ENCODE assay signal across 15 mouse cellular contexts in genomic region chr6:90984101-90984500, GRCm38 (mm10). TPM values are rescaled to one million over a fixed set of nuclear protein-coding genes. Genes with fewer than 3 reads are reported as not detected.
DNase-seq lines count a peak whose midpoint lies in the region; ATAC-seq lines count a peak whose summit lies in the region.
"Had no signal": no experiment of that assay in that cellular context is flagged by ENCODE, and none has a peak within 500 bp of the region (broad histone marks: within the 10 kb centered on the region; RNA-seq: fewer than 3 reads in every experiment).

No protein-coding gene starts in this region.

- H3K27ac ChIP-seq in heart, embryonic 10.5 days: peak overlapping the region; percentile 64
- no peak overlapping the region for H3K27ac ChIP-seq in midbrain, embryonic 16.5 days (ENCODE audit: low read length)
- H3K27ac ChIP-seq in forebrain, embryonic 13.5 days: no peak overlapping the region
- H3K27ac ChIP-seq: kidney, embryonic 15.5 days; limb, embryonic 15.5 days; macrophage; midbrain, embryonic 15.5 days had no signal

- H3K36me3 ChIP-seq in heart, embryonic 10.5 days: peaks cover 2% of the 10 kb centered on the region; the same call in 1 of the 2 replicates
- no peaks in the 10 kb centered on the region for H3K36me3 ChIP-seq in midbrain, embryonic 16.5 days (ENCODE audit: control insufficient read depth, insufficient read depth, low read length)
- no peaks in the 10 kb centered on the region for H3K36me3 ChIP-seq in forebrain, embryonic 13.5 days (ENCODE audit: poor library complexity, severe bottlenecking)
- H3K36me3 ChIP-seq: kidney, embryonic 15.5 days; limb, embryonic 15.5 days; midbrain, embryonic 15.5 days had no signal

- H3K9ac ChIP-seq in midbrain, embryonic 16.5 days (ENCODE audit: low read depth, low read length): no peak overlapping the region
- H3K9ac ChIP-seq in forebrain, embryonic 13.5 days: no peak overlapping the region
- H3K9ac ChIP-seq: kidney, embryonic 15.5 days; limb, embryonic 15.5 days; midbrain, embryonic 15.5 days had no signal

- H3K4me3 ChIP-seq in heart, embryonic 10.5 days: 0 out of 2 replicates have a peak overlapping the region, but pooled peaks have one; percentile 10
- H3K4me3 ChIP-seq in midbrain, embryonic 16.5 days (ENCODE audit: low read depth, low read length): no peak overlapping the region
- H3K4me3 ChIP-seq in forebrain, embryonic 13.5 days: no peak overlapping the region
- H3K4me3 ChIP-seq: kidney, embryonic 15.5 days; limb, embryonic 15.5 days; midbrain, embryonic 15.5 days had no signal

- no peak for DNase-seq in heart, embryonic 10.5 days (ENCODE audit: low spot score)
- DNase-seq in heart, adult 11 months: no peak
- peak; percentile 13 to 30 for DNase-seq in layer of hippocampus, postnatal 36 days
- no peak for DNase-seq in layer of hippocampus, postnatal 25 days (ENCODE audit: extremely low spot score in 1 of 2, low spot score in 1 of 2)
- DNase-seq in Muller cell, postnatal 12 days (ENCODE audit: inconsistent ontology term): peak; percentile 45
- peak; percentile 37 for DNase-seq in lung, postnatal 25 days (ENCODE audit: low spot score)
- DNase-seq: cerebellum, adult 18-20 months; right cerebral cortex, postnatal 4 days had no signal

- H3K4me1 ChIP-seq in heart, embryonic 10.5 days: peaks cover 76% of the 10 kb centered on the region
- H3K4me1 ChIP-seq in midbrain, embryonic 16.5 days (ENCODE audit: control insufficient read depth, insufficient read depth, low read length): peaks cover 9% of the 10 kb centered on the region; the same call in 1 of the 2 replicates
- peaks cover 16% of the 10 kb centered on the region for H3K4me1 ChIP-seq in forebrain, embryonic 13.5 days

- no peak for ATAC-seq in midbrain, embryonic 16.5 days
- ATAC-seq in forebrain, embryonic 13.5 days: no peak
- ATAC-seq: midbrain, embryonic 15.5 days; Patski had no signal

- no peaks in the 10 kb centered on the region for H3K27me3 ChIP-seq in heart, embryonic 10.5 days (ENCODE audit: insufficient read depth, poor library complexity, severe bottlenecking)
- H3K27me3 ChIP-seq in midbrain, embryonic 16.5 days (ENCODE audit: control insufficient read depth, insufficient read depth, low read depth, low read length): peaks cover 6% of the 10 kb centered on the region
- peaks cover 19% of the 10 kb centered on the region for H3K27me3 ChIP-seq in forebrain, embryonic 13.5 days
- H3K27me3 ChIP-seq: Patski had no signal

- 14% methylated on average over 3 of the region's 3 CpGs for WGBS in heart, embryonic 10.5 days
- WGBS in midbrain, embryonic 16.5 days: 63% methylated on average over 3 of the region's 3 CpGs
- 57% methylated on average over 3 of the region's 3 CpGs for WGBS in forebrain, embryonic 13.5 days

- no peak overlapping the region for H3K4me2 ChIP-seq in midbrain, embryonic 16.5 days (ENCODE audit: low read length)
- H3K4me2 ChIP-seq in forebrain, embryonic 13.5 days: no peak overlapping the region
- H3K4me2 ChIP-seq: kidney, embryonic 15.5 days; limb, embryonic 15.5 days; midbrain, embryonic 15.5 days had no signal

- no peaks in the 10 kb centered on the region for H3K9me3 ChIP-seq in heart, embryonic 10.5 days
- H3K9me3 ChIP-seq in midbrain, embryonic 16.5 days (replicated peaks; ENCODE audit: control insufficient read depth, low read length, poor library complexity, severe bottlenecking): no peaks in the 10 kb centered on the region
- H3K9me3 ChIP-seq in forebrain, embryonic 13.5 days (replicated peaks): no peaks in the 10 kb centered on the region
- H3K9me3 ChIP-seq: kidney, embryonic 15.5 days; limb, embryonic 15.5 days; midbrain, embryonic 15.5 days had no signal

RNA-seq across cellular contexts. Expression of gene Iqsec1, which starts 4.4 kb away (rescaled TPM):
- 12.1 and 14.8 TPM in 2 replicates for polyA plus RNA-seq in heart, embryonic 10.5 days (2016; fragmentation: Nextera tagmentation; extraction: Ambion mirVana)
- total RNA-seq in layer of hippocampus, postnatal 36 days (2021): 100 to 1,000 TPM; 243 to 261 TPM
- 100 to 1,000 TPM; 245 to 258 TPM for total RNA-seq in layer of hippocampus, postnatal 25 days (2021)
- 24.6 and 25.6 TPM in 2 replicates for polyA plus RNA-seq in midbrain, embryonic 16.5 days (2015; fragmentation: Nextera tagmentation; extraction: Ambion mirVana)
- polyA plus RNA-seq in forebrain, embryonic 13.5 days (2015; fragmentation: Nextera tagmentation; extraction: Ambion mirVana): 10.0 and 12.4 TPM in 2 replicates

Comparison
In these comparisons a context has a peak if more than half of its experiments do, and no peak if none do; other contexts are left out.
1. DNase-seq: peak in layer of hippocampus, postnatal 36 days (2 of 2), Muller cell, postnatal 12 days (single experiment) and lung, postnatal 25 days (single experiment); none in heart, embryonic 10.5 days (single experiment), heart, adult 11 months (single experiment) and layer of hippocampus, postnatal 25 days (0 of 2).